Mouse (Mus musculus): ENCODE results near the gene Olfr761. TPM values are rescaled to one million over a fixed set of nuclear protein-coding genes. Genes with fewer than 3 reads are reported as not detected.
"Not testable (repeated sequence)": the region's sequence is repeated elsewhere in the genome, so short reads cannot be mapped to it uniquely, and the experiment has no call there.

Gene Olfr761
- not detected in 2 replicates for polyA plus RNA-seq (2012)

DNA sequence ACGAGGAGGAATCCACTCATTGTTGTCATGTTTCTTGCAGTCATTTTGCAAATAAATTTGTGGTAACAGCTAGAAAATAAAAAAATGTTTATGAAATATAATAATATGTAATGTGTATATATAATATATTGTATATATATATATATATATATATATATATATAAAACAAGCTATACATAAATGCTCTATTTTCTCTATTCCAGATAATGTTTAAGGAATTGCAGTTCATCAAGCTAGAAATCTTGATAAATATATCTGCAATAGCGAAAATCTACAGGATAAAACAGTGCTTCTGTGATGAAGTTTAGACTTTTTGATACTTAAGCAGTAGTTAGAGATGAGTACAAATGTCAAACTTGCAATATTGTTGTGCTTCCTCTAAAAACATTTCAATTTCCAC is at the start of gene Olfr761:
Olfr761 (minus strand) TSS at position 101 of the 400 bp plus-strand sequence.
- Histone ChIP-seq H3K4me1 (ENCODE audit: control insufficient read depth) (no peaks in the 10 kb centered on the region), H3K27me3 (ENCODE audit: control insufficient read depth) (no peaks in the 10 kb centered on the region), H3K36me3 (ENCODE audit: control insufficient read depth) (no peaks in the 10 kb centered on the region), H3K9me3 (ENCODE audit: control insufficient read depth, low read length) (no peaks in the 10 kb centered on the region), H3K4me3 (replicated peaks) (no peak within 1 kb of the TSS)
- TF ChIP-seq GATA1 (IDR thresholded peaks at IDR 0.05; ENCODE audit: low read length) (no peak), TAL1 (IDR thresholded peaks at IDR 0.05; ENCODE audit: low read length) (no peak)

GRCm38 (mm10) chr17:37995635-37996307 is 42.9 kb upstream of the Olfr761 start:
- H3K4me1 ChIP-seq (ENCODE audit: control insufficient read depth), result peaks cover 21% of the 10 kb centered on the region
- no peaks in the 10 kb centered on the region for H3K9me3 ChIP-seq (ENCODE audit: control insufficient read depth, low read length)
- H3K36me3 ChIP-seq (ENCODE audit: control insufficient read depth), result no peaks in the 10 kb centered on the region
- TF ChIP-seq GATA1 (IDR thresholded peaks at IDR 0.05; ENCODE audit: low read length), result no peak
- TF ChIP-seq TAL1 (IDR thresholded peaks at IDR 0.05; ENCODE audit: low read length), result no peak
- no peaks in the 10 kb centered on the region for H3K27me3 ChIP-seq (ENCODE audit: control insufficient read depth)
- peak overlapping the region; percentile 60 for H3K4me3 ChIP-seq (replicated peaks)

DNA sequence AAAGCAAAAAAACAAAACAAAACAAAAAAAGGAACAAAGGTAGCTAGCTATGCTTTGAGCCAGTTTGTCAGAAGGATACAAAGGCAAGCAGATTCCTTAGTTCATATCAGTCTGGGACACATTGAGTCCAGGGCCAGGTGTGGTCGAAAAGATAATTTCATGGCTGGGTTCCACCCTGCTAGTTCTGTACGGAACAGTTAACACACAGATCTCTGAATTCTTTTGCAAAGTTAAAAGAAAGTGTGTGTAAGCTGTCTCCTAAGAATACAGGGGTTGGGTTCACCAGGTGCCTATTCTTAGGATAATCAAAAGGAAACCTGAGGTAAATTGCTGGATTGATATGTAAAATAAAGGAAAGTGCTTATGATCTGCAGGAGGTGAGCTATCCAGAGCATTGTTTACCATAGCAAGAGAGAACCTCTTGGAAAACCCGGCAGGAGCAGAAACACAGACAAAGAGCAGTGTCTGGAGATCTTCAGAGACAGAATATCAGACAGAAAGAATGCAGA is 37.6 kb upstream of the Olfr761 start:
- Histone ChIP-seq H3K9me3 (ENCODE audit: control insufficient read depth, low read length) (peaks cover 9% of the 10 kb centered on the region; the same call in 1 of the 2 replicates), H3K4me1 (ENCODE audit: control insufficient read depth) (peaks cover 39% of the 10 kb centered on the region), H3K27me3 (ENCODE audit: control insufficient read depth) (no peaks in the 10 kb centered on the region), H3K4me3 (replicated peaks) (peak overlapping the region; percentile 26), H3K36me3 (ENCODE audit: control insufficient read depth) (no peaks in the 10 kb centered on the region)
- peak; percentile 78 for TF ChIP-seq GATA1 (IDR thresholded peaks at IDR 0.05; ENCODE audit: low read length)
- TF ChIP-seq TAL1 (IDR thresholded peaks at IDR 0.05; ENCODE audit: low read length), result peak; percentile 92

DNA sequence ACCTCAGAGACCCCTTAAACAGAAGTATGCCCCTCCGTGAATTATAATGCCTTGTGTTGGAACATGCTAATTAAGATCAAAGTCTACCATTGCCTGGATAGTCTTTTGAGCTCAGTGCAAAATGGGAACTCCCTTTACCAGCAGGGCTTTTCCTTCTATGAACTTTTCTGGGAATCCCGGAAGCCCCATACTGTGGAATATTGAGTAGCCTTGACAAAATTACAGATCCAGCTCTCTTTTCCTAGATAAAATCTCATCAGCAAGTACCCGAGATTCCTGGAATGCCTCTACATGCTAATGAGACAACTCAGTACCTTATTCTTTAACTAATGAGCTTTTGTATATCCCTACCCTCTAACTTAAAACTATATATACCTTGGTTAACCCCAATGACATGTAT is 20.7 kb upstream of the Olfr761 start:
- Histone ChIP-seq H3K4me3 (replicated peaks) (no peak overlapping the region), H3K27me3 (ENCODE audit: control insufficient read depth) (no peaks in the 10 kb centered on the region)
- TF ChIP-seq GATA1 (IDR thresholded peaks at IDR 0.05; ENCODE audit: low read length) (no peak), TAL1 (IDR thresholded peaks at IDR 0.05; ENCODE audit: low read length) (no peak)

GRCm38 (mm10) chr17:37920248-37920647 is 32.6 kb downstream of the Olfr761 start, which contains the start of gene Olfr128:
Gene Olfr128, plus strand, starts transcription at chr17:37920548.
- Histone ChIP-seq H3K9me3 (ENCODE audit: control insufficient read depth, low read length) (no peaks in the 10 kb centered on the region), H3K27me3 (ENCODE audit: control insufficient read depth) (no peaks in the 10 kb centered on the region), H3K4me3 (replicated peaks) (no peak within 1 kb of the TSS), H3K4me1 (ENCODE audit: control insufficient read depth) (no peaks in the 10 kb centered on the region), H3K36me3 (ENCODE audit: control insufficient read depth) (no peaks in the 10 kb centered on the region)
- TF ChIP-seq GATA1 (IDR thresholded peaks at IDR 0.05; ENCODE audit: low read length), result no peak
- TF ChIP-seq TAL1 (IDR thresholded peaks at IDR 0.05; ENCODE audit: low read length), result no peak

More for the DNA sequence above, 20.7 kb upstream of the Olfr761 start:
- Histone ChIP-seq H3K36me3 (ENCODE audit: control insufficient read depth) (no peaks in the 10 kb centered on the region), H3K9me3 (ENCODE audit: control insufficient read depth, low read length) (no peaks in the 10 kb centered on the region), H3K4me1 (ENCODE audit: control insufficient read depth) (no peaks in the 10 kb centered on the region)

GRCm38 (mm10) chr17:37906821-37907220 is 46.1 kb downstream of the Olfr761 start:
- H3K4me3 ChIP-seq (replicated peaks); H3K9me3 ChIP-seq (ENCODE audit: control insufficient read depth, low read length); H3K4me1 ChIP-seq (ENCODE audit: control insufficient read depth); H3K27me3 ChIP-seq (ENCODE audit: control insufficient read depth); H3K36me3 ChIP-seq (ENCODE audit: control insufficient read depth): not testable (repeated sequence)

Other genes with a start within 250 kb of the Olfr761 start
- gene Olfr120, start 231.3 kb downstream of the Olfr761 start, polyA plus RNA-seq (2012), result not detected in 2 replicates
- gene Olfr121, start 204.2 kb downstream of the Olfr761 start, polyA plus RNA-seq (2012), result not detected in 2 replicates
- not detected in 2 replicates for gene Olfr122, start 184.5 kb downstream of the Olfr761 start, polyA plus RNA-seq (2012)
- 0.03 TPM in 1 of 2 replicates, not detected in the other for gene Olfr123, start 159.6 kb downstream of the Olfr761 start, polyA plus RNA-seq (2012)
- not detected in 2 replicates for gene Olfr124, start 153.2 kb downstream of the Olfr761 start, polyA plus RNA-seq (2012)
- not detected in 2 replicates for gene Olfr125, start 120.1 kb downstream of the Olfr761 start, polyA plus RNA-seq (2012)
- gene Olfr126, start 105.6 kb downstream of the Olfr761 start, polyA plus RNA-seq (2012), result not detected in 2 replicates
- not detected in 2 replicates for gene Olfr127, start 52.6 kb downstream of the Olfr761 start, polyA plus RNA-seq (2012)
- gene Olfr128, start 32.5 kb downstream of the Olfr761 start, polyA plus RNA-seq (2012), result 0.04 TPM in 1 of 2 replicates, not detected in the other
- gene Olfr129, start 107.0 kb upstream of the Olfr761 start, polyA plus RNA-seq (2012), result not detected in 2 replicates
- not detected in 2 replicates for gene Olfr130, start 110.8 kb upstream of the Olfr761 start, polyA plus RNA-seq (2012)
- not detected in 2 replicates for gene Olfr131, start 135.6 kb upstream of the Olfr761 start, polyA plus RNA-seq (2012)
- gene Olfr132, start 181.4 kb upstream of the Olfr761 start, polyA plus RNA-seq (2012), result not detected in 2 replicates
- not detected in 2 replicates for gene Olfr133, start 192.2 kb upstream of the Olfr761 start, polyA plus RNA-seq (2012)
- gene Olfr134, start 218.3 kb upstream of the Olfr761 start, polyA plus RNA-seq (2012), result not detected in 2 replicates